Mouse (Mus musculus): ENCODE results near the gene Cdc6. TPM values are rescaled to one million over a fixed set of nuclear protein-coding genes. Genes with fewer than 3 reads are reported as not detected.
A peak's percentile ranks its signal among the peaks of the same experiment; 100 is the strongest.
"Not testable (repeated sequence)": the region's sequence is repeated elsewhere in the genome, so short reads cannot be mapped to it uniquely, and the experiment has no call there.

The Cdc6 gene
- polyA plus RNA-seq, 1 experiment from 2014 or later, result 10.3 TPM

DNA sequence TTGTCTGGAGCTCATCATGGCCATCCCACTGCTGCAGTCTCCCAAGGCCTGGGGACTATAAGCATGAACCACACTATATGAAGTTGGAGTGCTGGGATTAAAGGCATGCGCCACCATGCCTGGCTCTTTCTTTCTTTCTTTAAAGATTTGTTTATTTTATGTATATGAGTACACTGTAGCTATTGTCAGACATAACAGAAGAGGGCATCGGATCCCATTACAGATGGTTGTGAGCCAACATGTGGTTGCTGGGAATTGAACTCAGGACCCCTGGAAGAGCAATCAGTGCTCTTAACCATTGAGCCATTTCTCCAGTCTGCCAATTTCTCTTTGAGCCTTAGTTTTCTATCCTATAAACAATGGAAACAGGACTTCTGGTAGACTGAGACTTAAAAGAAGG lies 26.2 kb downstream of the Cdc6 start:
- 86% methylated on average over 2 of the region's 2 CpGs for WGBS
- ATAC-seq; H3K4me2 ChIP-seq (ENCODE audit: low read length); H3K9me3 ChIP-seq (ENCODE audit: control insufficient read depth, low read length); H3K4me3 ChIP-seq (replicated peaks; ENCODE audit: low read length); H3K27ac ChIP-seq (ENCODE audit: low read length); H3K36me3 ChIP-seq (ENCODE audit: control insufficient read depth, insufficient read depth); H3K9ac ChIP-seq (replicated peaks; ENCODE audit: low read depth, low read length); H3K27me3 ChIP-seq (replicated peaks; ENCODE audit: control insufficient read depth, insufficient read depth, low read length): not testable (repeated sequence)
- H3K4me1 ChIP-seq (replicated peaks; ENCODE audit: control insufficient read depth, insufficient read depth, low read length), result peaks cover 72% of the 10 kb centered on the region

DNA sequence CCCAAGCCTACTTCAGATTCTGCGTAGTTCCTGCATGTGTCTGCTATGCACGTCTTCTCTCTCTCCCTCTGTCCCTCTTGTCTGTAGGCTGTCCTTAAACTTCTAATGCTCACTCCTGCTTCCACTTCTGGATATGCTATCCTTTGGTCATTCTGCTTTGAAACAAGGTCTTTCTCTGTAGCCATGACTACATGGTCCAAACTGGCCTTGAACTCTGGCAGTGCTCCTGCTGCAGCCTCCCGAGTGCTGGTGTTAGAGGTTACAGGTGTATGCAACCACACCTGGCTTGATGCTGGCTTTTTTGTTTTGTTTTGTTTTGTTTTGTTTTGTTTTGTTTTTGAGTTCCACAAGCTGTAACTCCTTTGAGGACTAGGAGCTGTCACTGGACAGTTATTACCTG lies 26.8 kb downstream of the Cdc6 start:
- H3K4me2 ChIP-seq (ENCODE audit: low read length), result no peak overlapping the region
- H3K27ac ChIP-seq (ENCODE audit: low read length), result no peak overlapping the region
- no peaks in the 10 kb centered on the region for H3K9me3 ChIP-seq (ENCODE audit: control insufficient read depth, low read length)
- H3K36me3 ChIP-seq (ENCODE audit: control insufficient read depth, insufficient read depth), result no peaks in the 10 kb centered on the region
- no peak for ATAC-seq
- 91% methylated on average over 3 of the region's 3 CpGs for WGBS
- H3K4me1 ChIP-seq (replicated peaks; ENCODE audit: control insufficient read depth, insufficient read depth, low read length), result peaks cover 67% of the 10 kb centered on the region
- no peak overlapping the region for H3K4me3 ChIP-seq (replicated peaks; ENCODE audit: low read length)
- no peak overlapping the region for H3K9ac ChIP-seq (replicated peaks; ENCODE audit: low read depth, low read length)
- H3K27me3 ChIP-seq (replicated peaks; ENCODE audit: control insufficient read depth, insufficient read depth, low read length), result peaks cover 9% of the 10 kb centered on the region; the same call in 1 of the 2 replicates

DNA sequence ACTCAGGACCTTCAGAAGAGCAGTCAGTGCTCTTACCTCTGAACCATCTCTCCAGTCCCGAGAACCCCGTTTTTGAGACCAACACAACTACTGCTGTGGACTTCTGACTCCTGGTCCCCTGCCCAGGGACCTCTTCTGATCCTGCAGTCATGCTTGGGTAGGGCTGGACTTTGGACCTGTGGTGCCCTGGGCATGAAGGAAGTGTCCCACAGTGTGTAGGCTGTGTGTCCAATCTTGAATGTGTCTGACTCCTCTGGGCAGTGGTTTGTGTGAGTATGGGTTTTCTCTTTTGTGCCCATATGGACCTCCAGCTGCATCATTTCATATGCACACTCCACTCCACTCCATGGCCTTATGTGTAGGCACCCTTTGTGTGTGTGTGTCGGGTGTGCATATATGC lies 27.5 kb downstream of the Cdc6 start:
- H3K4me1 ChIP-seq (replicated peaks; ENCODE audit: control insufficient read depth, insufficient read depth, low read length), result peaks cover 63% of the 10 kb centered on the region
- WGBS, result 95% methylated on average over 3 of the region's 3 CpGs
- no peaks in the 10 kb centered on the region for H3K36me3 ChIP-seq (ENCODE audit: control insufficient read depth, insufficient read depth)
- no peak overlapping the region for H3K4me2 ChIP-seq (ENCODE audit: low read length)
- no peak for ATAC-seq
- peaks cover 9% of the 10 kb centered on the region; the same call in 1 of the 2 replicates for H3K27me3 ChIP-seq (replicated peaks; ENCODE audit: control insufficient read depth, insufficient read depth, low read length)
- no peak overlapping the region for H3K4me3 ChIP-seq (replicated peaks; ENCODE audit: low read length)
- no peak overlapping the region for H3K27ac ChIP-seq (ENCODE audit: low read length)
- no peaks in the 10 kb centered on the region for H3K9me3 ChIP-seq (ENCODE audit: control insufficient read depth, low read length)
- no peak overlapping the region for H3K9ac ChIP-seq (replicated peaks; ENCODE audit: low read depth, low read length)

DNA sequence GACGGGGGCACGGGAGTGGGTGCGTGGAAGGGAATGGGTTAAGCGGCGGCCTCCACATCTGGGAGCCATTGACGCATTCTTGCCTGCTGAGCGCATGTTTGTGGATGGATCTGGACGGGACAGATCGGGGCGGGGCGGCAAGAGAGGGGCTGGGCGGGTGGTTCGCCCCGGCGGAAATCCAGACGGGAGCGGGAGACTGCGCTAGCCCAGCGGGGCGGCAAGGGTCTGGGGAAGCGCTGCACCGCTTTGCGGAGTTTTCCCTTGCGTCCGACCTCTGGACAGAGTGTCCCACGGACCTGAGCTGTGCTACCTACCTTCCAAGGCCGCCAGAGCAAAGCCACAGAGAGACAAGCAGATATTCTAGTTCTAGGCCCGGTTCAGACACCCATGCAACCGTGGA lies 28.6 kb downstream of the Cdc6 start:
- peaks cover 9% of the 10 kb centered on the region; the same call in 1 of the 2 replicates for H3K27me3 ChIP-seq (replicated peaks; ENCODE audit: control insufficient read depth, insufficient read depth, low read length)
- ATAC-seq, result no peak
- H3K9ac ChIP-seq (replicated peaks; ENCODE audit: low read depth, low read length), result no peak overlapping the region
- H3K27ac ChIP-seq (ENCODE audit: low read length), result no peak overlapping the region
- 2% methylated on average over 29 of the region's 29 CpGs for WGBS
- peaks cover 63% of the 10 kb centered on the region for H3K4me1 ChIP-seq (replicated peaks; ENCODE audit: control insufficient read depth, insufficient read depth, low read length)
- H3K36me3 ChIP-seq (ENCODE audit: control insufficient read depth, insufficient read depth), result no peaks in the 10 kb centered on the region
- H3K4me3 ChIP-seq (replicated peaks; ENCODE audit: low read length), result peak overlapping the region; percentile 0; the same call in 1 of the 2 replicates
- no peaks in the 10 kb centered on the region for H3K9me3 ChIP-seq (ENCODE audit: control insufficient read depth, low read length)
- H3K4me2 ChIP-seq (ENCODE audit: low read length), result peak overlapping the region; percentile 98

DNA sequence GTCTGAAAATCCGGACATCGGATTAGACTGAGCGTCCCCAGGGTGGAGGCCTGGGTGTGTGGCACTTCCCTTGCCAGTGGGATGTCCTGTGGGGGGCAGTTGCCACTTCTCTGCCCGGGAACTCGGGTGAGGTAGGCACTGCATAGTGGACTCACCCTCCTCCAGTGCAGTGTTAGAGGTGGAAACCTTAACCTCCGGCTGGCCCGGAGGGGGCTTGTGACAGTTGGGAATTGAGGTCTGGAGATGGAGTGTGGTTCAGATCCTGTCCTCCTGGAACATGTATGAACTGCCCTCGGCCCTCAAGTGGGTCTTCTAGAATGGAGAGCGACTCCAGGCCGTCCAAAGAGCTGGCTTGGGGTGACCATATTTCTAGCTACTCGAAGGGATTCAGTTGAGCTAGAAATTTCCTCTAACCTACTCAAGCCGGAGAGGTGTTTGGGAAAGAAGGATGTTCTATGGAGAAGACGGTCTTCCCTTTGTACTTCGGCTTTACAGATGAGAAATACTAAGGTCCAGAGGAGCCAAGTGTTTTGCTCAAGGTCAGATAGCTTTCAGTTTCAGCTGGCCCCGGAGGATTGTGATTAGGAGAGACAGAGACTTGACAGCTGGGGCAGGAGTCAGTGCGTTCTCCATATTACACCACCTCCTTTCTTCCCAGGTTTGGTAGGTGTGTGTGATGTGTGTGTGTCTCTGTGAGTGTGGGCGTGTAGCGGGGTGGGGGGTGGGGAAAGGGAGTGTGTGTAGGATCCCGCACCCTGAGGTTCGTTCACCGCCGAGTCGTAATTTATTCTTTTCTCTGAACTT lies 29.2 kb downstream of the Cdc6 start:
- H3K9ac ChIP-seq (replicated peaks; ENCODE audit: low read depth, low read length), result peak overlapping the region; percentile 62
- H3K27me3 ChIP-seq (replicated peaks; ENCODE audit: control insufficient read depth, insufficient read depth, low read length), result peaks cover 9% of the 10 kb centered on the region; the same call in 1 of the 2 replicates
- peak; percentile 27 for ATAC-seq
- peak overlapping the region; percentile 66 for H3K4me3 ChIP-seq (replicated peaks; ENCODE audit: low read length)
- 3% methylated on average over 23 of the region's 23 CpGs for WGBS
- H3K4me1 ChIP-seq (replicated peaks; ENCODE audit: control insufficient read depth, insufficient read depth, low read length), result peaks cover 63% of the 10 kb centered on the region
- H3K4me2 ChIP-seq (ENCODE audit: low read length), result peak overlapping the region; percentile 98
- no peaks in the 10 kb centered on the region for H3K36me3 ChIP-seq (ENCODE audit: control insufficient read depth, insufficient read depth)
- H3K27ac ChIP-seq (ENCODE audit: low read length), result no peak overlapping the region
- H3K9me3 ChIP-seq (ENCODE audit: control insufficient read depth, low read length), result no peaks in the 10 kb centered on the region

DNA sequence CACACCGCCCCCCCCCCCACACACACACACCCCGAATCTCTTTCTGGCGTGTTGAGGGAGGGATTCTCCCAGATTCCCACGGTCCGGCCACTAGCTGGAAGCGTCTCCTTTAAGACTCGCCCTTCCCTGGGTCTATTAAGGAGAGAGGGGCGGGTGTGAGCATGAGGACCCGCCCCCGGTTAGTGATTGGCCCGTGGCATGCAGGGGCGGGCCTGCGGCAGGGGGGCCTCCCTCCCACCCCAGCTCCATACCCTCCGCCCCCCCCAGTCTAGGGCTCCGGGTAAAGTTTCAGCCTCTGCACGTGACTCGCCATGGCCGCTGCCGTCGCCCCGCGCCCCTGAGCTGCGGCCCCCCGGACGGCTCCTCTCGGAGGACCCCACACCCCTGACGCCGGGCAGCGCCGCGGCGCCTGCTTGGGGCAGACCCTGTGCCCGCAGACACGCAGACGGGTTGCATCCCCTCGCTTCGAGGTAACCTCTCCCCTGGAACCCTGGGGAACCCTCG lies 29.9 kb downstream of the Cdc6 start:
- H3K4me2 ChIP-seq (ENCODE audit: low read length), result peak overlapping the region; percentile 98
- no peak overlapping the region; the same call in 1 of the 2 replicates for H3K27ac ChIP-seq (ENCODE audit: low read length)
- H3K27me3 ChIP-seq (replicated peaks; ENCODE audit: control insufficient read depth, insufficient read depth, low read length), result peaks cover 9% of the 10 kb centered on the region; the same call in 1 of the 2 replicates
- WGBS, result 0% methylated on average over 37 of the region's 38 CpGs
- peak; percentile 92 for ATAC-seq
- H3K4me3 ChIP-seq (replicated peaks; ENCODE audit: low read length), result peak overlapping the region; percentile 66
- H3K36me3 ChIP-seq (ENCODE audit: control insufficient read depth, insufficient read depth), result no peaks in the 10 kb centered on the region
- H3K9me3 ChIP-seq (ENCODE audit: control insufficient read depth, low read length), result no peaks in the 10 kb centered on the region
- H3K4me1 ChIP-seq (replicated peaks; ENCODE audit: control insufficient read depth, insufficient read depth, low read length), result peaks cover 63% of the 10 kb centered on the region
- peak overlapping the region; percentile 62 for H3K9ac ChIP-seq (replicated peaks; ENCODE audit: low read depth, low read length)

DNA sequence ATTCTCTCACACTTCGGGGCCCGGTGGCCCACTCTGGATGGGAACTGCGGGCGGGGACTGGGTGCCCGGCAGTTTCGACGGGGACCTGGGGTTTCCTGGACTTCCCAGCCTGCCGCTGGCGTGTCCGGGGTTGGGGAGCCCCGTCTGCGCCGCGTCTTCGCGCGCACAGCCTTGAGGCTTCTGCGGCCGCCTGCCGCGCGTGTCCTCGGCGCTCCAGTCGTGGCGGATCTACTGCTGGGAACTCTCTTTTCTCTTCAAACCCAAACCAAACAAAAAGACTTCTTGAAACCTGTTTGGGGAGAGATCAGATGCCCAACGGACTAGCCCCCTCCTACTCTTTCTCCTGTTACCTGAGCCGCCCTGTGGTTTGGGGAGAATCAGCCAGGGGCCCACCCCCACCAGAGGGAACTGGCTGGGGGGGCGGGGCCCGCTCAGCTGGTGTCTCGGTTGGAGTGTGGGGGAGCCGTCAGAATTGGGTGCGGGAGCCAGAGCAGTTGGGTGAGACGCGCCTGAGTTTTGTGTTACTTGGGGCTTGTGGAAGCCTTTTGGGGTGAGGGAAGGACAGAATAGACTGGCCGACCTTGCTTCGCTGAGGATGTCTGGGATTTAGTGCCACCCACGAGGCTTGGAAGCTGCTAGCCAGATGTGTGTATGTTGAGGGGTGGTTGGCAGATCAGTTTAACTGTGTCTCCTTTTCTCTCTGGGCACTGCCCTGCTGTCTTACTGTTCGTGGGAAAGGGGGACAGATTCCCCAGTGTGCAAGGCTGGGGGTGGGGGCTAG lies 30.5 kb downstream of the Cdc6 start:
- Histone ChIP-seq H3K27ac (ENCODE audit: low read length) (no peak overlapping the region; the same call in 1 of the 2 replicates), H3K9me3 (ENCODE audit: control insufficient read depth, low read length) (no peaks in the 10 kb centered on the region), H3K4me3 (replicated peaks; ENCODE audit: low read length) (peak overlapping the region; percentile 66), H3K4me2 (ENCODE audit: low read length) (peak overlapping the region; percentile 98), H3K4me1 (replicated peaks; ENCODE audit: control insufficient read depth, insufficient read depth, low read length) (peaks cover 62% of the 10 kb centered on the region), H3K27me3 (replicated peaks; ENCODE audit: control insufficient read depth, insufficient read depth, low read length) (peaks cover 9% of the 10 kb centered on the region; the same call in 1 of the 2 replicates), H3K36me3 (ENCODE audit: control insufficient read depth, insufficient read depth) (no peaks in the 10 kb centered on the region), H3K9ac (replicated peaks; ENCODE audit: low read depth, low read length) (peak overlapping the region; percentile 62)
- under 1% methylated on average over 39 of the region's 39 CpGs for WGBS
- ATAC-seq, result peak; percentile 3

DNA sequence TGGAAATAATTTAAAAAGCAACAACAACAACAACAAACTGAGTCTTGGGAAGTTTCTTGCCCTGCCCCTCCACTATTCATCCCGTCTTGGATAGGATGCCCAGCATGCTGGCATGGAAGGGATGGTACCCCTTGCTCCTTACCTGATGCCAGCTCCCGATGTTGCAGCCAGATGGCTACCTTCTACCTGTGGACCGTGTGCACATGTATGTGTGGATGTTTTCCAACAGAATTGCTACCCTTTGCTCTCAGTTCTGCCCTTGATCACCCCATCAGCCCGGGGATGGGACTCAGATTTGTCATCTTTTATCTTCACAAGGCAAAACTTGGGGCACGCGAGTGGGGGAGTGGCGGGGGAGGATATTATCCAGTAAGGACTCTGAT lies 31.1 kb downstream of the Cdc6 start:
- WGBS, result 46% methylated on average over 7 of the region's 7 CpGs
- no peak overlapping the region for H3K27ac ChIP-seq (ENCODE audit: low read length)
- H3K27me3 ChIP-seq (replicated peaks; ENCODE audit: control insufficient read depth, insufficient read depth, low read length), result peaks cover 9% of the 10 kb centered on the region; the same call in 1 of the 2 replicates
- no peaks in the 10 kb centered on the region for H3K36me3 ChIP-seq (ENCODE audit: control insufficient read depth, insufficient read depth)
- no peaks in the 10 kb centered on the region for H3K9me3 ChIP-seq (ENCODE audit: control insufficient read depth, low read length)
- ATAC-seq, result no peak
- no peak overlapping the region; the same call in 1 of the 2 replicates for H3K4me2 ChIP-seq (ENCODE audit: low read length)
- no peak overlapping the region for H3K4me3 ChIP-seq (replicated peaks; ENCODE audit: low read length)
- peaks cover 66% of the 10 kb centered on the region for H3K4me1 ChIP-seq (replicated peaks; ENCODE audit: control insufficient read depth, insufficient read depth, low read length)
- H3K9ac ChIP-seq (replicated peaks; ENCODE audit: low read depth, low read length), result no peak overlapping the region
